Mouse (Mus musculus): ENCODE results near the gene Gm9733. TPM values are rescaled to one million over a fixed set of nuclear protein-coding genes. Genes with fewer than 3 reads are reported as not detected.

Gm9733 gene
- polyA plus RNA-seq, 1 experiment from 2014 or later: not detected

GRCm38 (mm10) chr3:15275899-15276526, 56.1 kb downstream of the Gm9733 start:
- Histone ChIP-seq H3K4me2 (no peak overlapping the region), H3K9me3 (ENCODE audit: control insufficient read depth, low read length) (no peaks in the 10 kb centered on the region), H3K9ac (ENCODE audit: low read length) (no peak overlapping the region), H3K36me3 (ENCODE audit: control insufficient read depth, insufficient read depth, low read length) (no peaks in the 10 kb centered on the region), H3K4me1 (ENCODE audit: control insufficient read depth, insufficient read depth, low read length) (no peaks in the 10 kb centered on the region), H3K4me3 (ENCODE audit: low read depth, low read length) (no peak overlapping the region), H3K27me3 (ENCODE audit: control insufficient read depth, insufficient read depth, low read length) (no peaks in the 10 kb centered on the region), H3K27ac (ENCODE audit: low read depth, low read length) (no peak overlapping the region)
- DNase-seq (ENCODE audit: low spot score, missing footprints) (no peak), ATAC-seq (ENCODE audit: low FRiP score) (no peak)
- WGBS: 81% methylated on average over 5 of the region's 5 CpGs

GRCm38 (mm10) chr3:15264450-15264849, 67.7 kb downstream of the Gm9733 start:
- no peak overlapping the region for H3K27ac ChIP-seq (ENCODE audit: low read depth, low read length)
- H3K9ac ChIP-seq (ENCODE audit: low read length): no peak overlapping the region
- DNase-seq (ENCODE audit: low spot score, missing footprints) (peak; percentile 94), ATAC-seq (ENCODE audit: low FRiP score) (no peak)
- no peak overlapping the region for H3K4me2 ChIP-seq
- no peaks in the 10 kb centered on the region for H3K27me3 ChIP-seq (ENCODE audit: control insufficient read depth, insufficient read depth, low read length)
- H3K36me3 ChIP-seq (ENCODE audit: control insufficient read depth, insufficient read depth, low read length): no peaks in the 10 kb centered on the region
- H3K4me3 ChIP-seq (ENCODE audit: low read depth, low read length): no peak overlapping the region
- no peaks in the 10 kb centered on the region for H3K4me1 ChIP-seq (ENCODE audit: control insufficient read depth, insufficient read depth, low read length)
- H3K9me3 ChIP-seq (ENCODE audit: control insufficient read depth, low read length): no peaks in the 10 kb centered on the region
- 17% methylated on average over 3 of the region's 3 CpGs for WGBS

GRCm38 (mm10) chr3:15255726-15256125, 76.4 kb downstream of the Gm9733 start:
- H3K36me3 ChIP-seq (ENCODE audit: control insufficient read depth, insufficient read depth, low read length): no peaks in the 10 kb centered on the region
- H3K27me3 ChIP-seq (ENCODE audit: control insufficient read depth, insufficient read depth, low read length): no peaks in the 10 kb centered on the region
- H3K9me3 ChIP-seq (ENCODE audit: control insufficient read depth, low read length): no peaks in the 10 kb centered on the region
- DNase-seq (ENCODE audit: low spot score, missing footprints) (no peak), ATAC-seq (ENCODE audit: low FRiP score) (0 out of 2 replicates have a peak, but pooled peaks have one; percentile 19)
- WGBS: 82% methylated on average over 6 of the region's 6 CpGs
- no peak overlapping the region for H3K9ac ChIP-seq (ENCODE audit: low read length)
- H3K4me3 ChIP-seq (ENCODE audit: low read depth, low read length): no peak overlapping the region
- no peaks in the 10 kb centered on the region for H3K4me1 ChIP-seq (ENCODE audit: control insufficient read depth, insufficient read depth, low read length)
- H3K4me2 ChIP-seq: no peak overlapping the region
- H3K27ac ChIP-seq (ENCODE audit: low read depth, low read length): no peak overlapping the region

Other genes with a start within 250 kb of the Gm9733 start
- not detected in 2 replicates for gene Sirpb1a, start 94.2 kb upstream of the Gm9733 start, polyA plus RNA-seq (2014; fragmentation: Nextera tagmentation; extraction: Ambion mirVana)
- not detected in 2 replicates for gene Sirpb1b, start 242.8 kb upstream of the Gm9733 start, polyA plus RNA-seq (2014; fragmentation: Nextera tagmentation; extraction: Ambion mirVana)